In genomic region chr9:69289056-69290017, GRCm38 (mm10) we compare ENCODE assay signal across 8 mouse cellular contexts.
DNase-seq lines count a peak whose midpoint lies in the region; ATAC-seq lines count a peak whose summit lies in the region.

No protein-coding gene starts in this region.

- H3K9ac ChIP-seq in forebrain, embryonic 11.5 days (ENCODE audit: low read length): peak overlapping the region; percentile 63
- peak overlapping the region; percentile 78 for H3K9ac ChIP-seq in heart, embryonic 15.5 days
- peak overlapping the region; percentile 61 for H3K9ac ChIP-seq in liver, embryonic 13.5 days

- H3K4me1 ChIP-seq in forebrain, embryonic 11.5 days (replicated peaks; ENCODE audit: control insufficient read depth, insufficient read depth, low read length): peaks cover 6% of the 10 kb centered on the region; the same call in 1 of the 2 replicates
- H3K4me1 ChIP-seq in heart, embryonic 15.5 days (replicated peaks): peaks cover 15% of the 10 kb centered on the region
- peaks cover 4% of the 10 kb centered on the region for H3K4me1 ChIP-seq in liver, embryonic 13.5 days (replicated peaks)

- H3K27me3 ChIP-seq in forebrain, embryonic 11.5 days (ENCODE audit: control insufficient read depth, insufficient read depth, low read length): peaks cover 14% of the 10 kb centered on the region
- H3K27me3 ChIP-seq in heart, embryonic 15.5 days: no peaks in the 10 kb centered on the region; the same call in 1 of the 2 replicates
- peaks cover 57% of the 10 kb centered on the region for H3K27me3 ChIP-seq in liver, embryonic 13.5 days
- H3K27me3 ChIP-seq in splenic B cell, adult 2 months (ENCODE audit: control insufficient read depth, insufficient read depth, low read length, poor library complexity, severe bottlenecking): peaks cover 1% of the 10 kb centered on the region; the same call in 1 of the 2 replicates

- H3K27ac ChIP-seq in forebrain, embryonic 11.5 days (ENCODE audit: low read depth, low read length): no peak overlapping the region
- peak overlapping the region; percentile 69 for H3K27ac ChIP-seq in heart, embryonic 15.5 days
- peak overlapping the region; percentile 18; the same call in 1 of the 2 replicates for H3K27ac ChIP-seq in liver, embryonic 13.5 days

- H3K4me2 ChIP-seq in forebrain, embryonic 11.5 days (ENCODE audit: low read depth, low read length, severe bottlenecking): peak overlapping the region; percentile 96
- H3K4me2 ChIP-seq in heart, embryonic 15.5 days: peak overlapping the region; percentile 98
- peak overlapping the region; percentile 74 for H3K4me2 ChIP-seq in liver, embryonic 13.5 days

- no peaks in the 10 kb centered on the region for H3K36me3 ChIP-seq in forebrain, embryonic 11.5 days (ENCODE audit: control insufficient read depth, insufficient read depth, low read length)
- H3K36me3 ChIP-seq in heart, embryonic 15.5 days: no peaks in the 10 kb centered on the region
- no peaks in the 10 kb centered on the region for H3K36me3 ChIP-seq in liver, embryonic 13.5 days
- H3K36me3 ChIP-seq in splenic B cell, adult 2 months (ENCODE audit: control insufficient read depth, insufficient read depth, low read length, poor library complexity, severe bottlenecking): no peaks in the 10 kb centered on the region

- peak; percentile 89 for ATAC-seq in forebrain, embryonic 11.5 days (replicated peaks; ENCODE audit: low FRiP score)
- ATAC-seq in heart, embryonic 15.5 days (replicated peaks; ENCODE audit: insufficient number of reproducible peaks, insufficient read depth, low FRiP score, low read depth): peak; percentile 96
- peak; percentile 81 for ATAC-seq in liver, embryonic 13.5 days (ENCODE audit: low read depth)

- no peaks in the 10 kb centered on the region for H3K9me3 ChIP-seq in forebrain, embryonic 11.5 days (ENCODE audit: control insufficient read depth, low read length)
- no peaks in the 10 kb centered on the region for H3K9me3 ChIP-seq in heart, embryonic 15.5 days (replicated peaks)
- no peaks in the 10 kb centered on the region for H3K9me3 ChIP-seq in liver, embryonic 13.5 days (replicated peaks)

- H3K4me3 ChIP-seq in forebrain, embryonic 11.5 days (ENCODE audit: low read depth, low read length): peak overlapping the region; percentile 73
- H3K4me3 ChIP-seq in heart, embryonic 15.5 days: peak overlapping the region; percentile 92
- H3K4me3 ChIP-seq in liver, embryonic 13.5 days (replicated peaks): peak overlapping the region; percentile 62

- under 1% methylated on average over 51 of the region's 59 CpGs for WGBS in forebrain, embryonic 11.5 days
- WGBS in heart, embryonic 15.5 days: under 1% methylated on average over 51 of the region's 59 CpGs
- WGBS in liver, embryonic 13.5 days (ENCODE audit: insufficient replicate concordance): 1% methylated on average over 48 of the region's 59 CpGs

- DNase-seq in layer of hippocampus, adult 11-12 months (ENCODE audit: low spot score): peak; percentile 79
- no peak for DNase-seq in layer of hippocampus, adult 9-10 months (ENCODE audit: low spot score)
- DNase-seq in forebrain, embryonic 11.5 days (ENCODE audit: low spot score): peak; percentile 88
- DNase-seq in kidney, postnatal 14 days: peak; percentile 94
- DNase-seq in liver, embryonic 13.5 days: peak; percentile 38
- DNase-seq in natural killer cell, adult 2 months (ENCODE audit: low spot score in 2 of 2): peak; percentile 73 to 77
- peak; percentile 49 for DNase-seq in splenic B cell, adult 2 months (ENCODE audit: low read depth, low spot score)
